Mouse (Mus musculus): ENCODE results near the gene Hnrnpul1. TPM values are rescaled to one million over a fixed set of nuclear protein-coding genes. Genes with fewer than 3 reads are reported as not detected.
"Not testable (repeated sequence)": the region's sequence is repeated elsewhere in the genome, so short reads cannot be mapped to it uniquely, and the experiment has no call there.

The Hnrnpul1 gene
- polyA plus RNA-seq, 1 experiment from 2014 or later, result 123 TPM

DNA sequence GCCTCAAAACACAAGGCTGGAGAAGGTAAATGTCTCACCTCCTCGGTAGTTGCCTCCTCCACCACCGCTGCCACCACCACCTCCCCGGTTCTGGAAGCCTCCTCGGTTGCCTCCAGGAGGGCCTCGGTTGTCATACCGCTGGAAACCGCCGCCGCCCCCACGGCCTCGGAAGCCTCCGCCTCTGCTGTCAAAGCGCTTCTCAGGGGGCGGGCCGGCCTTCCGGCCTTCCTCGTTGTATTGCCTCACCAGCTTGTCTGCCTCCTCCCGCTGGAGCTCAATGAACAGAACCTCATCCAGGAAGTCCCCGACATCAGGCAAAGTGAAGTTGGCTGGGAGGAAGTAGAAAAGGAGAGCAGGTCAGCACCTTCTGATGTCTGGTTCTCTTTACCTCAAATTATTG lies 28.7 kb downstream of the Hnrnpul1 start:
- TF ChIP-seq CTCF (IDR thresholded peaks at IDR 0.05), result no peak
- CTCF ChIA-PET, result interaction anchor here (0.9 to 1.4 kb wide), 3 partner anchors 10 to 25 kb away, joined by 3 to 4 read pairs (median 3); no protein-coding TSS in a partner anchor
- in situ Hi-C loops (cut with MboI; ENCODE audit: low pct_unique_long_range_greater_than_20kb), result loop anchor here (10.0 kb wide), 1 partner anchor 179 kb away; no protein-coding TSS in a partner anchor
- H3K27me3 ChIP-seq, result no peaks in the 10 kb centered on the region
- DNase-seq (ENCODE audit: low read depth, low spot score) (no peak), ATAC-seq (no peak)
- POLR2A ChIA-PET, result no interaction called here

DNA sequence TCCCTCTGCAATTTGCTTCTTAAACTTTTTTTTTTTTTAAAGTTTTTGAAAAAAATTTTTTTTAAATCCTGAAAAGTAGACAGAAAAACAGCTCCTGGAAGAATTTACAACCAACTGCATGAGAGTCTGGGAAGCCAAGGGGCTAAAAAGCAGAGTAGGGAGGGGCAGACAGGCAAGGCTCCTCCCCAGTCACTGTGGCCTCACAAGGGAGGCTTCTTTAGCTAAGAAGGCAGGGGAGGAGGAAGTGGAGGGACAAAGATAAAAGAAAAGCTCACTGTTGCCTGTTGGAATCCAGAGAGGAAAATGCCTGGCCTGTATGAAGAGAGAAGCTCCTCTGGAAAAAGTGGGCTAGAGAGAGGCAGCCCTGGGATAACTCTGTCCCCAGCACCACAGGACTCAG lies 32.8 kb downstream of the Hnrnpul1 start:
- in situ Hi-C loops (cut with MboI; ENCODE audit: low pct_unique_long_range_greater_than_20kb), result loop anchor here (10.0 kb wide), 1 partner anchor 183 kb away; no protein-coding TSS in a partner anchor
- ATAC-seq; DNase-seq (ENCODE audit: low read depth, low spot score); POLR2A ChIA-PET; H3K27me3 ChIP-seq; CTCF ChIA-PET: not testable (repeated sequence)

DNA sequence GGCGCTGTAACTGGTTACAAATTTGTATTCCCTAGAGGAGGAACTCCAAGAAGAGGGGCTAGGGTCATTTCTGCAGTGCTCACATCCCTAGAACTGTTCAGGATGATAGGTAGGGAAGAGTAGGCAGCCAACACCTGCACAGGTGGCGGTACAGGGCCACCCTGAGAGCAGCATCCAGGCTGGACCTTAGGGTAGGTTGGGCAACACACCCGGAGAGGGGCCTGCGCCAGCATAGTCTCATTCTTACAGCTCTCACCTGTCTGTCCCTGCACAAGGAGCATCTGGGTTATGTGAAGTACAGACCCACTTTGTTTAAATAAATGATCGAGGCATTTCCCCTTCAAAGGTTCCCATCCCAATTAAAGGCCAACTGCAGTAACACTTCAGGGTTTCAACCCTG lies 33.8 kb downstream of the Hnrnpul1 start:
- POLR2A ChIA-PET, result interaction anchor here (1.5 kb wide), 1 partner anchor 40 kb away, joined by 4 read pairs; the partner anchor contains the start of gene B9d2
- no peaks in the 10 kb centered on the region for H3K27me3 ChIP-seq
- TF ChIP-seq CTCF (IDR thresholded peaks at IDR 0.05), result no peak
- no peak for DNase-seq (ENCODE audit: low read depth, low spot score)
- no peak for ATAC-seq
- in situ Hi-C loops (cut with MboI; ENCODE audit: low pct_unique_long_range_greater_than_20kb), result loop anchor here (10.0 kb wide), 1 partner anchor 184 kb away; no protein-coding TSS in a partner anchor
- CTCF ChIA-PET, result interaction anchor here (0.7 to 1.6 kb wide), 6 partner anchors 8 to 84 kb away, joined by 3 to 7 read pairs (median 4); no protein-coding TSS in a partner anchor

DNA sequence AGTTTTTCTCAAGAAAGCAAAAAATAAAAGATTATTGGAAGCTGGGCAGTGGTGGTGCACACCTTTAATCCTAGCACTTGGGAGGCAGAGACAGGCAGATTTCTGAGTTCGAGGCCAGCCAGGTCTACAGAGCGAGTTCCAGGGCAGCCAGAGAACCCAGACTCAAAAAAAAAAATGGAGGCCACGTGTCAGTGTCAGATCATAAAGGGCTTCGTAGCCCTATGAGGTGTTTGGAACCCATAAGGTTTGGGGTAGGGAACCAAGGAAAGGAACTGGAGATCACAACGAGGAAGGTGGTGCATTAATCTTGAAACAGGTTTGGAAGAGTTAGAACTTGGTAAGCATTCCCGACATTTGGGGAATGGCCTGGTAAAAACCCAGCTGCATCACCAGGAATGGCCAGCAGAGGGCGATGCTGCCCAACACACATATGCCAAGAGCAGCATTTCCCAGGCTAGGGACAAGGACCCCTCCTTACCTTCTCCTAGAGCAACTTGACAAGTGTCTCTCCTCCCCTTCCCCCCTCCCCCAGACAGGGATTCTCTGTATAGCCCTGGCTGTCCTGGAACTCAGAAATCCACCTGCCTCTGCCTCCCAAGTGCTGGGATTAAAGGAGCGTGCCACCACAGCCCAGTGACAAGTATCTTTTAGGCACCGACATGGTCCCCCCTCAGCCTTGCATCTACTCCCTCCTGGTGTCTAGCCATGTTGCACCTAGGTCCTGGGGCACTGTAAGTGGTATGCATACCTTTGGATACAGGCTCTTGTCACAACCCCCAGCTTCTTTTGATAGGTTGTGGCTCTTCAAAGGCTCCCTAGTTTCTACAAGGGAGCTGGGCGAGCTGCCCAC lies 34.6 kb downstream of the Hnrnpul1 start:
- DNase-seq (ENCODE audit: low read depth, low spot score) (no peak), ATAC-seq (no peak)
- TF ChIP-seq CTCF (IDR thresholded peaks at IDR 0.05), result no peak
- no peaks in the 10 kb centered on the region for H3K27me3 ChIP-seq
- POLR2A ChIA-PET, result interaction anchor here (0.6 to 1.5 kb wide), 4 partner anchors 9 to 78 kb away, joined by 3 to 6 read pairs (median 4); partner anchors contain the start of gene B9d2
- CTCF ChIA-PET, result interaction anchor here (0.7 to 1.6 kb wide), 7 partner anchors 9 to 85 kb away, joined by 3 to 7 read pairs (median 4); no protein-coding TSS in a partner anchor
- in situ Hi-C loops (cut with MboI; ENCODE audit: low pct_unique_long_range_greater_than_20kb), result loop anchor here (10.0 kb wide), 1 partner anchor 185 kb away; no protein-coding TSS in a partner anchor

DNA sequence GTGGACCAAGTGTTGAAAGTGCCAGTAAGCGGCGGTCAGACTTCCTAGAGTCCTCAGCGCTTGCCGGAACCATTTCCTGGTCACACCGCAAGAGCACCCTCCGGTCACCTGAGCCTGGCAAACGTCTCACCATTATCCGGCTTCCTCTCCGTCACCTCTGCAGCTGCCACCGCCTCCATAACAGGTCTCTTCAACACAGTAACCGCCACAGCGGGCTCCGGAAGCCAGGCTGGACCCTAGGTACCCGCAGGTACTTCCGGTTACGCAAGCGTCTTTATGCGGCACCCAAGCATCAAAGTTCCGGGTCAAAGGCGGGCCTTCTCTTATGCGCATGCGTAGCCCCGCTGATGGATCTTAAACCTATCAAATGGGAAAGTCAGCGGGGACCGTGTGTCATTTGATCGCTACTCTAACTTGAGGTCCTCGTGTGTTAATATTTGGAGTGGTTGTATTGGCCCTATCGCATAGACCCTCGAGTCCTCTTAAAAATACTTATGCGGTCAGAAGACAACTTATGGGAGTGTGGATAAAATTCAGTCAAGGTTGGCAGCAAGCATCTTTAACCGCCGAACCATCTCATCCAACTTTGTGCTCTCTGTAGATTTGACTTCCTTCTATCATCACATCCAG lies 35.7 kb downstream of the Hnrnpul1 start, which contains the start of gene Ccdc97:
Gene Ccdc97, minus strand, starts transcription at position 301 of the 630 bp plus-strand sequence.
- ATAC-seq (peak; percentile 70), DNase-seq (ENCODE audit: low read depth, low spot score) (peak; percentile 73)
- TF ChIP-seq CTCF (IDR thresholded peaks at IDR 0.05), result no peak
- in situ Hi-C loops (cut with MboI; ENCODE audit: low pct_unique_long_range_greater_than_20kb), result no loop called here
- ChIA-PET CTCF (interaction anchor here (1.3 to 1.6 kb wide), 2 partner anchors 13 to 17 kb away, joined by 4 to 7 read pairs; no protein-coding TSS in a partner anchor), POLR2A (interaction anchor here (0.7 to 0.8 kb wide), 2 partner anchors 30 to 60 kb away, joined by 3 read pairs; partner anchors contain the start of gene Exosc5)
- H3K27me3 ChIP-seq, result no peaks in the 10 kb centered on the region

DNA sequence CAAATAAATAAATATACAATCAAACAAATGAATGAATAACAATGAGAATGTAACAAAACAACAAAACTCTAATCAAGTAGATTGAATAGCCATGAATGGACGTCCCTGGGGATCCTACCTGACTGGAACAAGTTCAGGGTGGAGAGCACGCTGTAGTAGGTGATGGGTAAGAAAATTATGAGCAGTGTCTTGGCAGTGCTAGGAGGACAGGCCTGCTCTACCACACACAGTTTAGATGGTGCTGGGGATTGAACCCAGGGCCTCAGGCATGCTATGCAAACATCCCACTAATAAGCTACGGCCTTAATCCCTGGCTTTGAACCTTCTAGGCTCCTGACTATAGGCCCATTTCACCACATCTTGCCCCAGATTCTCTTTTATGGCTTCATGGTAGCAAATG lies 37.1 kb downstream of the Hnrnpul1 start:
- in situ Hi-C loops (cut with MboI; ENCODE audit: low pct_unique_long_range_greater_than_20kb), result no loop called here
- TF ChIP-seq CTCF (IDR thresholded peaks at IDR 0.05), result no peak

DNA sequence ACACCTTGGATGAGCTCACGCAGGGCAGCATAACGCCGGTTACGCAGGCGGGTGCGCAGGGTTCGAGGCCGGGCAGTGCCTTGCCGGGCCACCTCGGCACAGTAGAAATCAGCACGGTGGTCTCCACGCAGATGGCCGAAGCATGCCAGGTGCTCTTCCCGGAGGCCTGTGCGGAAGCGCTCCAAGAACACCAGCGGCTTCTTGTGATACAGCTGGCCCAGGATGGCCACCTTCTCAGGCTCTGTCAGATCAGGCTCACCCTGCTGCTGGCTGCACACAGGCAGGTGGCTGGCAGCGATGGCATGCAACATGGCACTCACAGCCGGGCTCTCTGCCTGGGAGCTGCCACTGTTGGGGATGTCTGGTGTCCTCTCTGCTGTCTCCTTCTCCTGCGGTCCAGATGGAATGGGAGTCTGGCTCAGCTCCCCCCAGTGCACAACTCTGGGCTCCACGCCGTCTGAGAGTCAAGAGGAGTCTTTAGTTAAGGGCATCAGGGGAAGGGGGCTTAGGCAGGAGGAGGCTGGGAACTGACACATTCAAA lies 38.8 kb downstream of the Hnrnpul1 start:
- DNase-seq (ENCODE audit: low read depth, low spot score) (no peak), ATAC-seq (no peak)
- ChIA-PET CTCF (no interaction called here), POLR2A (interaction anchor here (0.6 kb wide), 1 partner anchor 89 kb away, joined by 4 read pairs; no protein-coding TSS in a partner anchor)
- no peaks in the 10 kb centered on the region for H3K27me3 ChIP-seq
- in situ Hi-C loops (cut with MboI; ENCODE audit: low pct_unique_long_range_greater_than_20kb), result no loop called here
- TF ChIP-seq CTCF (IDR thresholded peaks at IDR 0.05), result no peak

More for the DNA sequence above, 37.1 kb downstream of the Hnrnpul1 start:
- no peak for ATAC-seq
- DNase-seq (ENCODE audit: low read depth, low spot score), result no peak
- CTCF ChIA-PET, result no interaction called here
- POLR2A ChIA-PET, result no interaction called here
- no peaks in the 10 kb centered on the region for H3K27me3 ChIP-seq

DNA sequence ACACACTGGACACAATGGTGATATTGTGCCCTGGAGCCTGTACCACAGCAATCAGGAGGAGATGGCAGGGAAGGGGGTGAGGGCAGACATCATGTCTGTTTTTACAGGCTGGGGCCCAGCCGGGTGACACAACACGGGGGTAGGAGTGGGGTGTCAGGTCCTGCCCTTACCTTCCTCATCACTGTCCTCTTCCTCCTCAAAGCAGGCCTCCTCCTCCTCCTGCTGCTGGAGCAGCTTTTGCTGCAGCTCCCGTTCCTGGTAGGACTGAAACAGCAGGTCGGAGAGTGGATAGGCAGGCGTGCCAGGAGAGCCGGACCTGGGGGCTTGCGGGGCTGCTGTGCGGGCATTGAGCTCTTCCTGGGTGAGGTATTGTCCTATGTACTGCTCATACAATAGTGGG lies 40.0 kb downstream of the Hnrnpul1 start:
- no peak for DNase-seq (ENCODE audit: low read depth, low spot score)
- no peak for TF ChIP-seq CTCF (IDR thresholded peaks at IDR 0.05)
- in situ Hi-C loops (cut with MboI; ENCODE audit: low pct_unique_long_range_greater_than_20kb), result no loop called here
- ChIA-PET CTCF (no interaction called here), POLR2A (no interaction called here)
- no peak for ATAC-seq
- H3K27me3 ChIP-seq, result no peaks in the 10 kb centered on the region

DNA sequence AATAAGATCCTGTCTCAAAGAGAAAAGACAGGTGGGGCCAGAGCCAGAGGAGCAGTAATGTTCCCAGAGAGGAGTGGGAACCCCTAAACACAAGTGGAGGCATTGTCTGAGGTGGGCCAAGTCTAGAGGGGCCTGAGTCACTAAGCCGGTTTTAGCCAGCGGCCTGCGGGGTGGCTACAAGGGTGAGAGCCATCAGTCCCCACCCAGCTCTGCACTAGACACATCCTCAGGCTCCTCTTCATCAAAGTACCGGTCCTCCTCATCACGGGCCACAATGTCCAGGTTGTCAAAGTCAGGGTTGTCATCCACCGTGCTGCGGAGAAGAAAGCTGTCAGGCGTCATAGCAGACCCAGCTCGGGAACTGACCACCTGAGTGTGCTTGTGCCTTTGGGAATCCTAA lies 41.8 kb downstream of the Hnrnpul1 start:
- no peak for DNase-seq (ENCODE audit: low read depth, low spot score)
- in situ Hi-C loops (cut with MboI; ENCODE audit: low pct_unique_long_range_greater_than_20kb), result no loop called here
- ATAC-seq, result no peak
- no peaks in the 10 kb centered on the region for H3K27me3 ChIP-seq
- TF ChIP-seq CTCF (IDR thresholded peaks at IDR 0.05), result no peak
- ChIA-PET CTCF (no interaction called here), POLR2A (interaction anchor here (0.8 kb wide), 1 partner anchor 44 kb away, joined by 3 read pairs; no protein-coding TSS in a partner anchor)

DNA sequence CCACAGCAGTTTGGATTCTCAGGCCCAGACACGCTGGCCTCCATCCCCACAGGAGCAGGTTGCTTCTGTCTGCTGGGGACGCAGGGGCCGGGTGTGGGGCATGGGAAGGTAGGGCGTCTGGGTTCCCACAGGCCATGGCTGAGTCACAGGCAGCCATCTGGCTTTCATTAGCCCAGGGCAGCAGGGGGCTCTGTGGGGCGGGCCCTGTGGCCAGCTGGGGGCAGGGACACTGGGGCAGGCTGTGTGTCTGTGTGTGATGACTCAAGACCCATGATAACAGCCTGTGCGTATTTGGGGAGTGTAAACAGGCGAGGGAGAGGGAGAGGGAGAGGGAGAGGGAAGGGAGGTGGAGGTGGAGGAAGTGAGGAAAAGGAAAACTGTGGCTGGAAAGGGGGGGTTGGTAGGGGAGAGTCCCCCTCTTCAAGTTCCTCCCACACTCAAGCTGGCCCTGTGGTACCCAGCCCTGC lies 42.8 kb downstream of the Hnrnpul1 start:
- TF ChIP-seq CTCF (IDR thresholded peaks at IDR 0.05), result no peak
- CTCF ChIA-PET, result interaction anchor here (0.7 kb wide), 1 partner anchor 13 kb away, joined by 3 read pairs; no protein-coding TSS in a partner anchor
- ATAC-seq, result peak; percentile 89
- H3K27me3 ChIP-seq, result no peaks in the 10 kb centered on the region
- DNase-seq (ENCODE audit: low read depth, low spot score), result peak; percentile 89
- in situ Hi-C loops (cut with MboI; ENCODE audit: low pct_unique_long_range_greater_than_20kb), result no loop called here
- POLR2A ChIA-PET, result no interaction called here
